Mouse (Mus musculus): ENCODE data around the gene Crim1. TPM values are rescaled to one million over a fixed set of nuclear protein-coding genes. Genes with fewer than 3 reads are reported as not detected.

Crim1 gene
- polyA plus RNA-seq, 1 experiment from 2014 or later = 2.4 TPM

DNA sequence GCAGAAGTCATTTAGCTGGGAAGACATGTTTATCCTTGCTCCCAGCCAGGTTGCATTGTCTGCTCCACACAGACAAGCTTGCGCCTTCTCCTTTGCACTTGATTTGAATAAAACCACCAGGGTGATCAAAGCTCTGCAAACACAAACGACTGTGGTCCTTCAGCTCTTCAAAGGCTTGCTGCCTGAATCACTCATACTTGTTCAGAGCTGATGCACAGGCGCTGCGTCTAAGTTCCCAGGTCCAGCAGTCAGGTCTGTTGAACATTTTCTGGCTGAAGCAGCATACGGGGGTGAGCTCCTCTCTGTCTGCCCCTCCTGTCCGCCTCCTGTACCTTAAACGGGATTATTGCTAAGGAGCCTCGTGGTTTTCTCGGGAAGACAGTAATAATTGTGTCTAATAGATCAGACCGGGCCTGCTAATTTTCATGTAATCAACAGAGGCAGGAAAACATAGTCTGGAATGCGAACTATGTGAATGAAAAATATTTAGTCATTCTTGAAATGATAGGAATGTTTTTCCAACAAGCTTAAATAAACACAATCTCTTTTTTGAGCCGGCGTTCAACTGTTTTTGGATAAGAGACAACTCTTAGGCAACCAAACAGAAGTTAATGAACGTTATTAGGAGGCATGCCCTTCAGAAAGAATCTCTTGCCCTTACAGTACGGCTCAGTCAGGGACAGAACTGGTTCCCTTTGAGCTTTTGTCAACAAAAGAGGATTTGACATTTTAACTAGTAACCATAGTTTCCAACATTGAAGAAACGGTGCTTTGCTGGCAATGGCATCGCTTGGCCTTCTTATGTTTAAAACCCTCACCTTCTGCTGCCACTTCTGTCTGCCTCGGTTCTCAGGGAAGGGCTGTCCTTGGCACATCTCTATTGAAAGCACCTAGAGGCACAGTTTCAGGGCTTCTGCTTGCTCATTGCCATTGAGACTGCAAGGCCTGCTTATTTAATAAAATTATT, 122.6 kb downstream of the Crim1 start:
- DNase-seq (ENCODE audit: low spot score) = no peak

- no peak for DNase-seq (ENCODE audit: low spot score)
Observed at GRCm38 (mm10) chr17:78325761-78326332, 125.8 kb downstream of the Crim1 start.

DNA sequence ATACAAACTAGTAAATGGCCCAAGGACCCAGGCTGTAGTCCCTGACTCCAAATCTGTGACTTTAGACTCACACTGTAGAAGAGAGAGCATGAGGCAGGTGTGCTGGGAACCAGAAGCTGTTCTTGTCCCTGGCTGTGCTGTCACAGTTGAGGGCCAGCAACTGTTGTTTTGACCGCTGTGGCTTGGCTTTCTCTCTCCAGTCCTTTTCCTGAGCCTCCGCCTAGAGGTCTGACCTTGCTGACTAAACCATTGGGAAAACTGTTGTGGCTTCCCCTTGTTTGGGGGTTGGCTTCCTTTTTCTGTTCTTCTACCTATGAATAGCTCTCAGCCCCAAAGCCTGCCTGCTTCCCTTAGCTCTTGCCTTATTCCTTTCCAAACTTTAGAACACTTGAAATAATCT, 126.3 kb downstream of the Crim1 start:
- no peak for DNase-seq (ENCODE audit: low spot score)

- DNase-seq (ENCODE audit: low spot score) = no peak
Observed at GRCm38 (mm10) chr17:78327187-78327586, 127.1 kb downstream of the Crim1 start.

DNA sequence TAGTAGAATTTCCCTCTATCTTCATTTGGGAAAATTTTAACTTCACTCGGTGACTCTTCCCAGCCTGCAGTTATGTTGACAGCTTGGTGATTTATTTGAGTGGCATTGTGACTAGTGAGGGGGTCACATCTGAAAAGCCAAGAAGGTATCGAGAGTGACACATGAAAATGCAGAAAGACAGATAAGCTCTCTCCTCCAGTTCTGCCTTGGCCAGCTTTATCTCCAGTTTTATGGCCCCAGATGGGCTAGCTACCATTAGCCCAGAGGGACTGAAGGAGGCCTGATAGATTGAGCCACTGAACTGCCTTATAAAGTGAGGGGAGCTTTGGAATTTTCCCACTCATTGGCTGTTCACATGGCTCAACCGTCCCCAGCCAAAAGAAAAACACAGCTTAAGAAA, 128.2 kb downstream of the Crim1 start:
- DNase-seq (ENCODE audit: low spot score) = no peak

- no peak for DNase-seq (ENCODE audit: low spot score)
Observed at GRCm38 (mm10) chr17:78331438-78331837, 131.4 kb downstream of the Crim1 start.

DNA sequence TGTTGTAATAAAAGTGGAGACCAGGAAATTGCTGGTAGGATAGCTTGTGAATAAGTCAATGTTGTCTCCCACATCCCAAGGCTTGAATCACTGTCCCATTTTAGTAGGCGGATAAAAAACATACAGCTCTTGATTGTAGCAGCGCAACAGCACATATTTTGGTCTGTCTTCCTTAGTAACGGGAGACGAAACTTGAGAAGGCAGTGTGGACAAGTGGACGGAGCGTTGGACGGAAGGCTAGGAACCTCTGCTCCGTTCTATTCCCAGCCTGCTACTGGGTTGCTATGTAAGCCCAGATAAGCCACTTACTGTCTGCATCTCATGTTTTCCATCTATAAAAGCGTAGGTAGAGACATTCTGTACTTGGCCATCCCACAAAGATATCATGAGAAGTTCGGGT, 133.2 kb downstream of the Crim1 start:
- DNase-seq (ENCODE audit: low spot score) = no peak

GRCm38 (mm10) chr17:78335250-78335649, 135.2 kb downstream of the Crim1 start:
- DNase-seq (ENCODE audit: low spot score) = no peak

DNA sequence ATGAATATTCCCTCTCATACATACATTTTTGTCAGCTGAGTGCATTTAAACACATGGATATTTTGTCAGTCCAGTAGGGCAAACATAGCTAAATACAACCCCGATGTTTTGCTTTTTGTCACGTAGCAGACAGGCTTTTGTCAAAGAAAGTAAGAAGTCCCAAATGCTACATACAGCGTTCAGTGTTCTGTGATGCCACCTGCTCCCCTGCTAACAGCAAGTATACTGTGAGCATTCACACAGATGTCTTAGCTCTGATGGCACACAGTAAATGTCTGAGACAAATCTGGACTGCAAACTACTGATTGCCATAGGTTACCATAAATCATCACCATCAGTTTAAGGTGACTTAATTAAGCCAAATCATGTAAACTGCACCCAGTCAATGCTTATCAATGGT, 143.6 kb downstream of the Crim1 start:
- DNase-seq (ENCODE audit: low spot score) = no peak

DNA sequence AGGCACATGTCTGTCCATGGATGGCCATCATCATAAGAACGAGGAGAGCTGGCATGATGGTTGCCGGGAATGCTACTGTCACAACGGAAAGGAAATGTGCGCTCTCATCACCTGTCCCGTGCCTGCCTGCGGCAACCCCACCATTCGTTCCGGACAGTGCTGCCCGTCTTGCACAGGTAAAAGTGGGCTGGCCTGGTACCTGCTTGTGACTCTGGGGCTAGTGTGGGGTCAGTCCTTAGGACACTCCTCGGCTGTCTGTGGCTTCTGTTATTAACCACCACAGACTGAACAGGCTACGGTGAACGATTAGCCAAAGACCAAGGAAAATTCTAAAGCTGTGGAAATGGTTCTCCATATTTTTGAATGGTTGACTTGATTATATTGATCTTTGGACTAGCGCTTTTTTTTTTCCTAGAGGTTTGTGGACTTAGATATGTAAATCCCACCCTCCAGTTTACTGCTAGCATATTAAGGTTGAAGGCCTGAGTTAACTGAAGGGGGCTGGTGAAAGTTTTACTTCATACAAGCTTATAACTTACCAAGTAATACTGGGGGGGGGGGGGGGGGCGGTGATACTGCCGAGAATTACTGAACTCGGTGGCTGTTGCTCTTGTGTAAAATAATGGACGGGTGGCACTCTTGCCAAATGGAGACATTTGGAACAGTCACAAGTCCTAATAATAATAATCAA, 147.2 kb downstream of the Crim1 start:
- DNase-seq (ENCODE audit: low spot score) = no peak

DNA sequence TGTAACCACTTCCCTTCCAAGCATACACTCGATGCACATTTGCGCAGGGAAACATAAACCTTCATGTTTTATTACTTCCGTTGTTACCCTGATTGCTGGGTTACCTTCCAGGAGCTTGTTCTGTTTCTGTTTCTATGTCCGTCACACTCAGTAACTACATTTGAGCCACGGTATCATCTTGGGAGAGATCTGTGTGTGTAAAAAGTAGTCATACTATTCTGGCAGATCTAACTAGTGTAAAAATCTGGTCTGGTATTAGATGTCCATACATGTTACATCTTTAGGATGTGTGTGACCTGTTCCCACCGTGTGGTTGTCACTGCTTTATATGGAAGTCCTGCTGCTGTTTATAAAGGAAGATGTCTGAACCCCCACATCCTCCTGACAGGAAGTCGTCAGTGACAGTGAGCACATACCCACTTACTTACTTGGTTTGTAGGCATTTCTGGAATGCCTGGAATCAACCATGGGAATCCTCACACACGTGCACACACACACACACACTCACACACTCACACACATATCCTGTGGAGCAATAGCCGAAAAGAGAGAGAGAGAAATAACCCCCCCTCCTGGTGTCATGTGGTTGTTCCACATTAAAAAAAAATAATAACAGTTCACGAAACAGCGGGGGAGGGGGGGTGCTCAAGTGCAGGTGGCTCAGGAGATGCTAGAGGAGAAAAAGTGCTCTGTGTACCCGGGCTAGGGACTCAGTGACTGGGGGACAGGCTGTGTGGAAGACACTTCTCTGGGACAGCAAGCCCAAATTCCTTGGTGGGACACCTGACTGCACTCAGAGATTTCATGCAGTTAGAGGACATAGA, 151.8 kb downstream of the Crim1 start:
- peak; percentile 59 for DNase-seq (ENCODE audit: low spot score)

DNA sequence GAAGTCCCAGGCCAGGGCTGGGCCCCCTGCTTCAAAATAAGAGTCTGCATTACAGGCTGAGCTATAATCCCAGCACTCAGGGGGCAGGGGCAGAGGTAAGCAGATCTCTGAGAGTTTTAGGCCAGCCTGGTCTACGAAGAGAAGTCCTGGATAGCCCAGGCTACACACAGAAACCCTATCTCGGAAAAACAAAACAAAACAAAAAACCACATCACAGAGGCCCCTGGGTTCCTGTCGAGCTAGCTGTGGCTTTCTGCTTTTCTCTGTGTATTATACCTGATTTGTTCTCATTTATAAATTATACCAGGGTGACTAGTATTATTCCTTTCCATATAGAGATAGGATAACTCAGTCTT, 152.4 kb downstream of the Crim1 start:
- peak; percentile 58 for DNase-seq (ENCODE audit: low spot score)

GRCm38 (mm10) chr17:78354411-78354810, 154.4 kb downstream of the Crim1 start:
- no peak for DNase-seq (ENCODE audit: low spot score)

DNA sequence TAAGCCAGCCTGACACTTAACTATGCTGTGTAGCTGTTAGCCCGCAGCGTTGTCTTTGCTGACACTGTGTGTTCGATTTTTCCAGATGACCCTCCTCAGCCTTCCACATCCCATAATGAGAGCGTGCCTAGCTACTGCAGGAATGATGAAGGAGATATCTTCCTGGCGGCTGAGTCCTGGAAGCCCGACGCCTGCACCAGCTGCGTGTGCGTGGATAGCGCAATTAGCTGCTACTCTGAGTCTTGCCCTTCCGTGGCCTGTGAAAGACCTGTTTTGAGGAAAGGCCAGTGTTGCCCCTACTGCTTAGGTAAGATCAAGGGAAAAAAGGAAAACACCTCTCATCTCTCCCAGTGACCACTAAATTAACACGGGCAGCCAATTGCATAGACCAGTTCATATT, 154.8 kb downstream of the Crim1 start:
- no peak for DNase-seq (ENCODE audit: low spot score)

- DNase-seq (ENCODE audit: low spot score) = no peak
Observed at GRCm38 (mm10) chr17:78355611-78356010, 155.6 kb downstream of the Crim1 start.

DNA sequence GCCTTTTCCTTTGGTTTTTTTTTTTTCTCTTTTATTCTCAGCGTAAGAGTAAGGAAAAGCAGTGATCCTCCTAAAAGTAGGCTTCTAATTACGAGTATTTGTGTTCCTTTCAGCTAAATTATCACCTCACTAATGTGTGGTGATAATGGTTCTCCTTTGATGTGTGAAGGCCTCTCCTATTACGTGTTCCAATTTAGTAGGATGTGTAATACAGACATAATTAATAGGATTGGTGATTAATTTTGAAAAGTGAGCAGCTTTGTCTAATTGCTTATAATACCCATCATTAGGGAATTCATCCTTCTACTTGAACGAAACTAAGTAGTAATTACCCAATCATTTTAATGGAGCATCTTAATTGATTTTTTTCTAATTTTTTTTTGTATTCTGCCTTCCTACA, 157.7 kb downstream of the Crim1 start:
- no peak for DNase-seq (ENCODE audit: low spot score)

GRCm38 (mm10) chr17:78358251-78358726, 158.2 kb downstream of the Crim1 start:
- no peak for DNase-seq (ENCODE audit: low spot score)

DNA sequence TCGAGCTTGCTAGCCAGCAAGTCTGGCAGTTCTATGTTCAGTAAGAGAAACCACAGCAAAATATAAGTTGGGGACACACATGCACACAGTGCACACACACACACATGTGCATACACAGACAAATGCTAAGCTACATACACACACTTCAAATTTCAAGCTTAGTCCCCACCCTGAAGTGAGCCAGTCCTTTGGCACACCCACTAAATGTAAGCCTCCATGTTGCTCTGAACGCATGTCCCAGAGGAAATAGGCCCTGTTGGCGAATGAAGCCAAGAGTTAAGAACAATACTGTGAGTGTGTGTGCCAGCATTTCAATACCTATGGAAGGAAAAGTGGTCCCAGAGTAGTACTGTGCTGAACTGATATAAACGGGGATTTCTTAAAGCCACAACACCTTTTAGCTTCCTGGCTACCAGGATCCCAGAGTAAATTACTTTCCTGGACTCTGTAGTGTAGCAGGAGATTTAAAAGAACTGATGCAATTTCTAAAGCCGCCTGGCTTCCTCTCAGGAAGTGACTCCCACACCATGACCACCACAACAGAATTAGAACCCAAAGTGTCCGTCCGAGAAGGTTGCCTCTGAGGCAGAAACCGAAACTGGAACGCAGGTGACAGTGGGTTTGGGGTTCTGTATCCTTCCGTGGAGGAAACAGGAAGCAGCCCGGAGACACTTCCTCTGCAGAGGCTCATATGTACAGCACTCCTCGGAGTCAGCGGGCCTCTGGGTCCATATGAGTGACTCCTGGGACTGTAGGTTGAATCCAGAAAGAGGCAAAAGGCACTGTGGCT, 162.1 kb downstream of the Crim1 start:
- peak; percentile 82 for DNase-seq (ENCODE audit: low spot score)

GRCm38 (mm10) chr17:78364555-78365302, 164.7 kb downstream of the Crim1 start:
- DNase-seq (ENCODE audit: low spot score) = no peak

DNA sequence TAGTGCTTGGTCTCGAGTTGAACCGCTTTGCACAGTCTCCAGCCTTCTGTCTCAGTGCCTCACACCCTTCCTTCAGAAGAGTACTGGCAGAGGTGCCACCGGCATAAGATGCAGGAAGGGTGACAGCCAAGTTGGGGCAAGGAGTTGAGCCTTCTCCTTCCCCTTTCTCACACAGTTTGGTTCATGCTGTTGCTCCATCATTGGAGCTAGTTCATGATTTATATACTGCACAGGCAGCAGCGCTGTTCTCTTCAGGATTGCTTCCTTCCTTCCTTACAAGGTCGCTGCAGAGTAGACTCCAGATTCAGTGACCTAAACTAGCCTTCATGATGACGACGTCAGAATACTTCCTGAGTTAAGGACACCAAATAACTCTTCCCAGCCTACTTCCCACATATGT, 166.0 kb downstream of the Crim1 start:
- DNase-seq (ENCODE audit: low spot score) = no peak

All from thymus, postnatal 0 days (tissue).